Mouse (Mus musculus): ENCODE measurements at regions not wholly inside any gene's neighbourhood (a gene's known extent, or its start where the extent isn't known, plus 50 kb on each side); places are given as distances from the start of the nearest gene placed in this dataset.

DNA sequence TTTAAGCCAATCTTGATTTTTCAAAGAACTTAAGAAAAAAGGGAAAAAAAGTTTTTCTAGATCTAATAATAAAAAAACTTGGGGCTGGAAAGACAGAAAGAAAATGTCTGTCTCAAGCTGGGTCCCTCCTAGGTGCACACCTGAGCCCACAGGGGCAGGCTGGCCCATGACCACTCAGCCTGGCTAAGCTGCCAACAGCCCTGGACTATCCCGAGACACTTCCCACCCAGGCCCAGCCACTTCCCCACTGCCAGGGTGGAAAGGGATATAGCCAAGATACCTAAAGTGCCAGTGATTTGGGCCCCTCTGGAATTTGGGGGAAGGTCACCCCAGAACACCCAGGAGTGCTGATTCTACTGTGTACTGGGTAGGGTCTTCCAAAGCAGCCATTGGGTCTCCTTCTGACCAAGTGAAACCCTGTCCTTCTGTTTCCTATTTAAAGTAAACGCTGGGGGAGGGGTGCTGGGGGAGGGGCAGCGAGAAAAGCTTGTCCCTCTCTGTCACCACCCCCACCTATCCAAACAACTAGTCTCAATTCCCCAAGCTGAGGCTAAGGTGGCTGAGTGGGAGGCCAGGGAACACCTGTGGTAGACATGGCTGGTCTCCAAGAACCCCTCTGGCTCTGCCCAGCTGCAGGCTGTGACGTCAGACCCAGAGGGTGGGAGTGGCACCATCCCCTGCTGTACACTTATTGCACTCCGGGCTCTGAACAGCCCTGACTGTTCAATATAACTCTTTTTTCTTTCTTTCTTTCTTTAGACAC, 62.6 kb downstream of the Mcfd2 start:
- H3K4me2 ChIP-seq: no peak overlapping the region
- H3K36me3 ChIP-seq (ENCODE audit: control insufficient read depth, insufficient read depth, low read length): no peaks in the 10 kb centered on the region
- ATAC-seq (ENCODE audit: low FRiP score) (peak; percentile 58; the same call in 1 of the 2 replicates), DNase-seq (ENCODE audit: low spot score, missing footprints) (peak; percentile 86)
- 45% methylated on average over 5 of the region's 5 CpGs for WGBS
- H3K4me3 ChIP-seq (ENCODE audit: low read depth, low read length): no peak overlapping the region
- no peaks in the 10 kb centered on the region for H3K9me3 ChIP-seq (ENCODE audit: control insufficient read depth, low read length)
- H3K4me1 ChIP-seq (ENCODE audit: control insufficient read depth, insufficient read depth, low read length): no peaks in the 10 kb centered on the region; the same call in 1 of the 2 replicates
- no peaks in the 10 kb centered on the region; the same call in 1 of the 2 replicates for H3K27me3 ChIP-seq (ENCODE audit: control insufficient read depth, insufficient read depth, low read length)
- H3K27ac ChIP-seq (ENCODE audit: low read depth, low read length): no peak overlapping the region
- no peak overlapping the region for H3K9ac ChIP-seq (ENCODE audit: low read length)

DNA sequence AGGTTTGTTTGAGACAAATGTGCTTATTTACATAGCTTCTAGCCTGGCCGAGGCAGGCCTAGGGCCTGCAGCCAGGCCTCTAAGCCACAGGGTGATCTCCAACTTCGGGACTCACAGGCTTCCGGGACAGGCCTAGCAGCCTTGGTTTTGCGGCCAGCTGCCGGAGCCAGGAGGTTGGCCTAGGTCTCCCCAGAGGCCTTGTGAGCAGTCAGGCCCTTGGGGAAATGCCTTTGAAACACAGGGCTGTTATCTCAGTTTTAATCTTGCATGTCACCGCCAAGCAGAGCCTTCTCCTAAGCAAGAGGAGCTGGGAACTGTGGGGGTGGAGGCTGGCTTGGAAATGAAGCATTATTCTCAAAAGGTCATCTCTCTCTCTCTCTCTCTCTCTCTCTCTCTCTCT, 63.2 kb downstream of the Mcfd2 start:
- 58% methylated on average over 6 of the region's 6 CpGs for WGBS
- Histone ChIP-seq H3K4me2 (no peak overlapping the region), H3K27ac (ENCODE audit: low read depth, low read length) (no peak overlapping the region), H3K9ac (ENCODE audit: low read length) (no peak overlapping the region), H3K4me3 (ENCODE audit: low read depth, low read length) (no peak overlapping the region), H3K27me3 (ENCODE audit: control insufficient read depth, insufficient read depth, low read length) (no peaks in the 10 kb centered on the region; the same call in 1 of the 2 replicates), H3K9me3 (ENCODE audit: control insufficient read depth, low read length) (no peaks in the 10 kb centered on the region), H3K36me3 (ENCODE audit: control insufficient read depth, insufficient read depth, low read length) (no peaks in the 10 kb centered on the region), H3K4me1 (ENCODE audit: control insufficient read depth, insufficient read depth, low read length) (no peaks in the 10 kb centered on the region; the same call in 1 of the 2 replicates)
- peak; percentile 77 for DNase-seq (ENCODE audit: low spot score, missing footprints)
- ATAC-seq (ENCODE audit: low FRiP score): 0 out of 2 replicates have a peak, but pooled peaks have one; percentile 35

DNA sequence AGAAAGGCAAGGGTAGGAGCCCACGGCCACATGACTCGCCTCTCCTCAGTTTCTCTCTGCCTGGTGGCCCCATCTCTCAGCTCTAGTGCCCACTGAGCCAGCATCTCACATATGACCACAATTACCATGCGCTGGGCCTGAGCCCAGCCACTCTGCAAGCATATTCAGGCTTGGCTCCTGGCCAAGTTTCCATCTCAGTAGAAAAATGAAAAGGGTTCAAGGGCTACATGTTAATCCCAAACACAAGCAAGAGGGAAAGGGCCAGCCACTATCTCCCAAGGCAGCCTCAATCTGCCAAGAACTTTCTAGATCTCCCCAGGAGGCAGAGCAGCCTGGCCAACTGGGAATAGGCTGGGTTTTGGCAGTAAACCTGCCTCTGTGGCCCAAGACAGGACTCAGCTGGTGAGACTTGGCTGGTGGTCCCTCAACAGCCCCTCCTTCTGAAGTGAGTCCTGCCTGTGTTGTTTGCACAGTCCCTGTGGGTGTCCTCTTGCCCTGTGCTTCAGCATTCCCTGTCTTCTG, 65.0 kb downstream of the Mcfd2 start:
- no peaks in the 10 kb centered on the region; the same call in 1 of the 2 replicates for H3K27me3 ChIP-seq (ENCODE audit: control insufficient read depth, insufficient read depth, low read length)
- DNase-seq (ENCODE audit: low spot score, missing footprints) (peak; percentile 81), ATAC-seq (ENCODE audit: low FRiP score) (peak; percentile 30; the same call in 1 of the 2 replicates)
- H3K4me3 ChIP-seq (ENCODE audit: low read depth, low read length): no peak overlapping the region
- H3K9ac ChIP-seq (ENCODE audit: low read length): no peak overlapping the region
- 85% methylated on average over 3 of the region's 3 CpGs for WGBS
- H3K4me1 ChIP-seq (ENCODE audit: control insufficient read depth, insufficient read depth, low read length): no peaks in the 10 kb centered on the region; the same call in 1 of the 2 replicates
- no peak overlapping the region for H3K4me2 ChIP-seq
- H3K9me3 ChIP-seq (ENCODE audit: control insufficient read depth, low read length): no peaks in the 10 kb centered on the region
- no peaks in the 10 kb centered on the region for H3K36me3 ChIP-seq (ENCODE audit: control insufficient read depth, insufficient read depth, low read length)
- no peak overlapping the region for H3K27ac ChIP-seq (ENCODE audit: low read depth, low read length)

DNA sequence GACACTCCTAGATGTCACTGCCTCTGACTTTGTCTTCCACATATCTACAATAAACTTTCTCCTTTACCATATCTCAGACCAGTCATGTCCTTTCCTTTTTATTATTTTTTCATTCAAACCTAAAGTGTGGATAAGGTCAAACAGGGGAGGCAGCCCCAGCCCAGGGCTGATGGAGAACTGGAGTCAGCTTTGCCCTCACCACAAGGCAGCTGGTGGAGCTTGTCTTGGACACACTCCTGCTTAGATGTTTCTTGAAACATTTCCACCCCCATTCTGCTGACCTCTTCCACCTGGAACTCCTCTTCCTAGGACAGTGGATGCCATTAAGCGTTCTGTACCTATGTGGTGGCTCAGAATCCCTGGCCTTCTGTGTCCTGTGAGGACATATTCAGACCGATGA, 65.6 kb downstream of the Mcfd2 start:
- 87% methylated on average over 2 of the region's 2 CpGs for WGBS
- ATAC-seq (ENCODE audit: low FRiP score): no peak
- H3K4me1 ChIP-seq (ENCODE audit: control insufficient read depth, insufficient read depth, low read length): no peaks in the 10 kb centered on the region; the same call in 1 of the 2 replicates
- H3K9ac ChIP-seq (ENCODE audit: low read length): no peak overlapping the region
- no peaks in the 10 kb centered on the region for H3K36me3 ChIP-seq (ENCODE audit: control insufficient read depth, insufficient read depth, low read length)
- DNase-seq (ENCODE audit: low spot score, missing footprints): no peak
- H3K27me3 ChIP-seq (ENCODE audit: control insufficient read depth, insufficient read depth, low read length): no peaks in the 10 kb centered on the region; the same call in 1 of the 2 replicates
- no peaks in the 10 kb centered on the region for H3K9me3 ChIP-seq (ENCODE audit: control insufficient read depth, low read length)
- no peak overlapping the region for H3K4me2 ChIP-seq
- no peak overlapping the region for H3K4me3 ChIP-seq (ENCODE audit: low read depth, low read length)
- no peak overlapping the region for H3K27ac ChIP-seq (ENCODE audit: low read depth, low read length)

DNA sequence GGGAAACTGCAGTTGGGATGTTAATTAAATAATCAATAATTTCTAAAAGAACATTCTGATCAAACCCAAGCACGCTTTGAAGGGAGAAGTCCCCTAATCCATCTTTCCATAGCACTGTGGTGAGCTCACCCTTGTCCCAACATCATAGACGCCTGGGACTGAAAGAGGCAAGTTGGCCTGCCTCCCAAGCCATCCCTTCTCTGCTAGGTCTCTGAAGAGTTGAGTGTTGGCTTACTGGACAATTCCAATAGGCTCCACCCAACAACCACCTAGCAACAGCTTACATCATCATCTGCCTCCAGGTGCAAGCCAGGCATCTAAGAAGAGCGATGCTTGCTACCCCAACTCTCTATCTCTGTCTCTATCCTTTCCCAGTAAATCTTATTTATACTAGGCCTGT, 66.6 kb downstream of the Mcfd2 start:
- Histone ChIP-seq H3K9me3 (ENCODE audit: control insufficient read depth, low read length) (no peaks in the 10 kb centered on the region), H3K36me3 (ENCODE audit: control insufficient read depth, insufficient read depth, low read length) (no peaks in the 10 kb centered on the region), H3K27ac (ENCODE audit: low read depth, low read length) (no peak overlapping the region), H3K4me1 (ENCODE audit: control insufficient read depth, insufficient read depth, low read length) (no peaks in the 10 kb centered on the region; the same call in 1 of the 2 replicates), H3K4me2 (no peak overlapping the region), H3K9ac (ENCODE audit: low read length) (no peak overlapping the region), H3K27me3 (ENCODE audit: control insufficient read depth, insufficient read depth, low read length) (no peaks in the 10 kb centered on the region), H3K4me3 (ENCODE audit: low read depth, low read length) (no peak overlapping the region)
- ATAC-seq (ENCODE audit: low FRiP score): no peak
- no peak for DNase-seq (ENCODE audit: low spot score, missing footprints)
- WGBS: 87% methylated on average over 3 of the region's 3 CpGs

DNA sequence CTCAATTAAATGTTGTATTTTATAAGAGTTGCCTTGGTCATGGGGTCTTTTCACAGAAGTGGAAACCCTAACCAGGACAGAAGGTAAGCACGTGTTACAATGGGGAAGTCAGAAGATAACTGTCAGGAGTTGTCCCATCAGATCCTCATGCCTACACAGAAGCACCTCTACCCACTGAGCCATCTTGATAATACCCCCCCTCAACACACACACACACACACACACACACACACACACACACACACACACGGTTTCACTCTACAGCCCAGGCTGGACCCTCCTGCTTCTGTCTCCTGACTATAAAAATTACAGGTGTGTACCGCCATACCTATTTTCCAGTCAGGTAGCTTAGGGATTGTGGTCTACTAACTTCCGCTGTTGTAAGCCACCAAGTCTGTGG, 68.3 kb downstream of the Mcfd2 start:
- ATAC-seq (ENCODE audit: low FRiP score): no peak
- H3K4me2 ChIP-seq: no peak overlapping the region
- no peaks in the 10 kb centered on the region for H3K9me3 ChIP-seq (ENCODE audit: control insufficient read depth, low read length)
- no peaks in the 10 kb centered on the region for H3K36me3 ChIP-seq (ENCODE audit: control insufficient read depth, insufficient read depth, low read length)
- H3K4me1 ChIP-seq (ENCODE audit: control insufficient read depth, insufficient read depth, low read length): no peaks in the 10 kb centered on the region; the same call in 1 of the 2 replicates
- peak; percentile 61 for DNase-seq (ENCODE audit: low spot score, missing footprints)
- no peak overlapping the region for H3K4me3 ChIP-seq (ENCODE audit: low read depth, low read length)
- no peaks in the 10 kb centered on the region for H3K27me3 ChIP-seq (ENCODE audit: control insufficient read depth, insufficient read depth, low read length)
- H3K9ac ChIP-seq (ENCODE audit: low read length): no peak overlapping the region
- 95% methylated on average over 4 of the region's 4 CpGs for WGBS
- no peak overlapping the region for H3K27ac ChIP-seq (ENCODE audit: low read depth, low read length)

DNA sequence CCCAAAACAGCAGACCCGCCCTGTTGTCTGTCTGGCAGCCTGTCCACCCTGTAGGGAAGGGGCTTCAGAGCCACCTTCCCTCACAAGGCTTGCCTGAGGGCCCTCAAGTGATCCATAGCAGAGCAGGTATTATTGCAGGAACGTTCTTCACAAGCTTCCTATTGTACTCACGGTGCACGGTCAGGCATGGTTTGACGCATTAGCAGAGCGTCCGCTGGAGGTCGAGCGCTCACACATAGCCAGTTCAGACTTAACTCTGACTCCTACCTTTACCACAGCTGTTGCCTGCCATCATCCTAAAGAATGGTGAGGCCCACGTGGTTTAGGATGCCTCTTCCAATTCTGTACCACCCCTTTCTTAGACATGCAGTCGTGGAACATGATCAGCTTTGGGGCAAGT, 71.1 kb downstream of the Mcfd2 start:
- H3K9me3 ChIP-seq (ENCODE audit: control insufficient read depth, low read length): no peaks in the 10 kb centered on the region
- ATAC-seq (ENCODE audit: low FRiP score): no peak
- no peak overlapping the region for H3K4me2 ChIP-seq
- DNase-seq (ENCODE audit: low spot score, missing footprints): peak; percentile 75
- no peaks in the 10 kb centered on the region for H3K4me1 ChIP-seq (ENCODE audit: control insufficient read depth, insufficient read depth, low read length)
- 61% methylated on average over 11 of the region's 11 CpGs for WGBS
- no peaks in the 10 kb centered on the region for H3K27me3 ChIP-seq (ENCODE audit: control insufficient read depth, insufficient read depth, low read length)
- no peaks in the 10 kb centered on the region for H3K36me3 ChIP-seq (ENCODE audit: control insufficient read depth, insufficient read depth, low read length)
- H3K4me3 ChIP-seq (ENCODE audit: low read depth, low read length): no peak overlapping the region
- no peak overlapping the region for H3K9ac ChIP-seq (ENCODE audit: low read length)
- no peak overlapping the region for H3K27ac ChIP-seq (ENCODE audit: low read depth, low read length)

DNA sequence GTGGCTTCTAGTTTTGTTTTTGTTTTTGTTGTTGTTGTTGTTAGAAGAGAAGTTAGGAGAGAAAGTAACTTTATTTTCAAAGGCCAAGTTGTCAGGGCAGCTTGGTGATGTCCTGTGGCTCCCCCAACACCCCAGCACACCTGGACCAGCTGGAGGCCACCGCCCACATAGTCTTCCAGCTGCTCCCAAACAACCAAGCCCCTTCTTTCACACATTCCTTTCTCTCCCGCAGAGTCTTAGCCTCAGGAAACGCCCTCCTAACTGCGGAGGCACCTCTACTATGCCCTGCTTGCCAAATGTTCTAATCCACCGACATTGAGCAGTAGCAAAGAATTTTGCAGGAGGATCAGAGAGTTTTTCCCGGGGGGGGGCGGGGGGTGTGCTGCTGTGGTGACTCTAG, 72.3 kb downstream of the Mcfd2 start:
- Histone ChIP-seq H3K27ac (ENCODE audit: low read depth, low read length) (no peak overlapping the region), H3K4me1 (ENCODE audit: control insufficient read depth, insufficient read depth, low read length) (no peaks in the 10 kb centered on the region), H3K4me2 (no peak overlapping the region), H3K4me3 (ENCODE audit: low read depth, low read length) (no peak overlapping the region), H3K36me3 (ENCODE audit: control insufficient read depth, insufficient read depth, low read length) (no peaks in the 10 kb centered on the region), H3K9me3 (ENCODE audit: control insufficient read depth, low read length) (no peaks in the 10 kb centered on the region), H3K27me3 (ENCODE audit: control insufficient read depth, insufficient read depth, low read length) (no peaks in the 10 kb centered on the region), H3K9ac (ENCODE audit: low read length) (no peak overlapping the region)
- 9% methylated on average over 7 of the region's 7 CpGs for WGBS
- ATAC-seq (ENCODE audit: low FRiP score): no peak
- DNase-seq (ENCODE audit: low spot score, missing footprints): no peak

DNA sequence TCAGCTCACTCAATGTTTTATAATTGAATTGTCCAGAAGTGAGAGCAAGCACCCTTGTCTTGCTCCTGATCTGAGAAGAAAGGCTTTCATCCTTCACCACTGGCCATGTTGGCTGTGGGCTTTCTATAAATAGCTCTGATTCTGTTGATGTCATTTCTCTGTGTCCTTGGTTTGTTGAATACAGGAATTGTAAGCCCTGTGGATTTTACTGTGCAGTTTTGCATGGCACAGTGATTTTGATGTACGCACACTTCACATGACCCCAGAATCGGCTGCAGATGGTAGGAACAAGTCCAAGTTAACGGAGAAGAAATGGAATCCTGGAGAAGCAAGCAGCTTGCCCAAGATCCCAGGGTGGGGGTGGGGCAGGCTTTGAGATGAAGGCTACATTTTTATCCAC, 76.1 kb downstream of the Mcfd2 start:
- ATAC-seq (ENCODE audit: low FRiP score) (no peak), DNase-seq (ENCODE audit: low spot score, missing footprints) (peak; percentile 35)
- 79% methylated on average over 3 of the region's 3 CpGs for WGBS
- no peak overlapping the region for H3K9ac ChIP-seq (ENCODE audit: low read length)
- no peaks in the 10 kb centered on the region for H3K27me3 ChIP-seq (ENCODE audit: control insufficient read depth, insufficient read depth, low read length)
- H3K27ac ChIP-seq (ENCODE audit: low read depth, low read length): no peak overlapping the region
- H3K36me3 ChIP-seq (ENCODE audit: control insufficient read depth, insufficient read depth, low read length): no peaks in the 10 kb centered on the region
- H3K4me3 ChIP-seq (ENCODE audit: low read depth, low read length): no peak overlapping the region
- no peak overlapping the region for H3K4me2 ChIP-seq
- no peaks in the 10 kb centered on the region for H3K4me1 ChIP-seq (ENCODE audit: control insufficient read depth, insufficient read depth, low read length)
- H3K9me3 ChIP-seq (ENCODE audit: control insufficient read depth, low read length): no peaks in the 10 kb centered on the region
